Mouse (Mus musculus) kidney, embryonic 15.5 days (tissue): ENCODE results near the gene Fndc10. TPM values are rescaled to one million over a fixed set of nuclear protein-coding genes. Genes with fewer than 3 reads are reported as not detected.
"Not testable (repeated sequence)": the region's sequence is repeated elsewhere in the genome, so short reads cannot be mapped to it uniquely, and the experiment has no call there.

Experiments used
- ATAC-seq: fragments of 200-750 bp; cut with Nextera tagmentation; replicated peaks from 2 replicates; pipeline ENCODE4 v1.8.0; 2017; ENCODE audit warnings: moderate TSS enrichment; ENCODE audit not compliant: low FRiP score
- H3K27ac ChIP-seq: fragments of 300-500 bp; sonication (generic); 2 replicates; pipeline ENCODE4 v1.5.1; 2015; ENCODE audit warnings: mild to moderate bottlenecking, inconsistent platforms
- H3K27me3 ChIP-seq: fragments of 300-500 bp; sonication (generic); 2 replicates; pipeline ENCODE4 v1.6.1; 2015; ENCODE audit warnings: inconsistent platforms
- H3K36me3 ChIP-seq: fragments of 300-500 bp; sonication (generic); 2 replicates; pipeline ENCODE4 v1.6.1; 2015; ENCODE audit warnings: inconsistent platforms
- H3K4me1 ChIP-seq: fragments of 300-500 bp; sonication (generic); 2 replicates; pipeline ENCODE4 v1.6.1; 2015; ENCODE audit warnings: inconsistent platforms
- H3K4me2 ChIP-seq: fragments of 300-500 bp; sonication (generic); 2 replicates; pipeline ENCODE4 v1.6.1; 2015; ENCODE audit warnings: moderate library complexity, mild to moderate bottlenecking, inconsistent platforms
- H3K4me3 ChIP-seq: fragments of 300-500 bp; sonication (generic); replicated peaks from 2 replicates; pipeline ENCODE4 v1.5.1; 2015; ENCODE audit warnings: mild to moderate bottlenecking, inconsistent platforms
- H3K9ac ChIP-seq: fragments of 300-500 bp; sonication (generic); 2 replicates; pipeline ENCODE4 v1.6.1; 2015; ENCODE audit warnings: mild to moderate bottlenecking, inconsistent platforms
- H3K9me3 ChIP-seq: fragments of 300-500 bp; sonication (generic); replicated peaks from 2 replicates; pipeline ENCODE4 v1.6.1; 2016; ENCODE audit warnings: inconsistent platforms
- WGBS: fragments of 180-500 bp; shearing (Covaris S2); methylation state at CpG from one replicate; pipeline ENCODE4 v1.1.7; 2015; ENCODE audit warnings: mixed read lengths; 5-methylcytosine and 5-hydroxymethylcytosine counted together
- polyA plus RNA-seq: library from polyadenylated mRNA; unstranded; fragments of >200 nt; fragmentation: Nextera tagmentation; extraction: Ambion mirVana; gene quantifications from 2 replicates; pipeline ENCODE4 v1.2.1, GENCODE M21; 2015

The Fndc10 gene
- polyA plus RNA-seq, 1 experiment from 2014 or later = 4.9 TPM

GRCm38 (mm10) chr4:155658961-155659360 is 35.2 kb upstream of the Fndc10 start:
- peaks cover 34% of the 10 kb centered on the region for H3K36me3 ChIP-seq
- H3K9me3 ChIP-seq = no peaks in the 10 kb centered on the region
- 92% methylated on average over 9 of the region's 10 CpGs for WGBS
- no peak overlapping the region for H3K9ac ChIP-seq
- no peak overlapping the region for H3K27ac ChIP-seq
- H3K4me3 ChIP-seq = no peak overlapping the region
- H3K27me3 ChIP-seq = peaks cover 24% of the 10 kb centered on the region
- H3K4me1 ChIP-seq = peaks cover 21% of the 10 kb centered on the region
- no peak overlapping the region for H3K4me2 ChIP-seq
- ATAC-seq = no peak

DNA sequence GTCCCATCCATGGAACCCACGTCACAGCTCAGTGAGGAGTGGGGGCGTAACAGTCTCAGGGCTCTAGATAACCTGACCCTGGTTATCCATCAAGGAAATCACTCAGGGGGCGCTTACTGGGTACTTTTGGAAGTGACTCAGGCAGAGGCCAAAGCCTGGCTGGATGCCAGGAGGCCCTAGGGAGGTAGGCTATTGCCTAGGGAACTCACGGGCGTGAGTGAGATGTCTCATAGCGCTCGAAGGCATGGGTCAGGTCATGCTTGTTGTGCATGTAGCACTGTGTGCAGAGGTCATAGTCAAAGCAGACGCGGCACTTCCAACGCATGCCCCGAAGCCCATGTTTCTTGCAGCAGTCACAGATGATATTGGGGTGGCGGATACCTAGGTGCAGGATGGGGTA is 33.5 kb upstream of the Fndc10 start:
- Histone ChIP-seq H3K36me3 (peaks cover 43% of the 10 kb centered on the region), H3K9me3 (no peaks in the 10 kb centered on the region), H3K9ac (no peak overlapping the region), H3K27ac (no peak overlapping the region), H3K4me1 (0 out of 2 replicates have a peak, but pooled peaks cover 5% of the 10 kb centered on the region), H3K4me3 (no peak overlapping the region), H3K27me3 (peaks cover 7% of the 10 kb centered on the region), H3K4me2 (no peak overlapping the region)
- no peak for ATAC-seq
- 69% methylated on average over 12 of the region's 12 CpGs for WGBS

- no peak for ATAC-seq
- Histone ChIP-seq H3K27me3 (no peaks in the 10 kb centered on the region), H3K9ac (no peak overlapping the region), H3K4me3 (no peak overlapping the region), H3K36me3 (peaks cover 20% of the 10 kb centered on the region; the same call in 1 of the 2 replicates), H3K27ac (peak overlapping the region; percentile 7; the same call in 1 of the 2 replicates), H3K4me2 (no peak overlapping the region), H3K9me3 (no peaks in the 10 kb centered on the region), H3K4me1 (peaks cover 11% of the 10 kb centered on the region)
Observed at GRCm38 (mm10) chr4:155666903-155667302, 27.2 kb upstream of the Fndc10 start.

GRCm38 (mm10) chr4:155668689-155669597 is 25.2 kb upstream of the Fndc10 start, which contains the start of gene Mib2:
Mib2 (minus strand) TSS chr4:155669198.
- Histone ChIP-seq H3K4me1 (peaks cover 11% of the 10 kb centered on the region), H3K9ac (peak within 1 kb of the TSS; percentile 77), H3K4me2 (peak within 1 kb of the TSS; percentile 84), H3K4me3 (peak within 1 kb of the TSS; percentile 94), H3K36me3 (peaks cover 20% of the 10 kb centered on the region; the same call in 1 of the 2 replicates), H3K27me3 (no peaks in the 10 kb centered on the region; the same call in 1 of the 2 replicates), H3K9me3 (no peaks in the 10 kb centered on the region), H3K27ac (peak within 1 kb of the TSS; percentile 85)
- ATAC-seq = peak; percentile 99
- WGBS = under 1% methylated on average over 73 of the region's 73 CpGs

DNA sequence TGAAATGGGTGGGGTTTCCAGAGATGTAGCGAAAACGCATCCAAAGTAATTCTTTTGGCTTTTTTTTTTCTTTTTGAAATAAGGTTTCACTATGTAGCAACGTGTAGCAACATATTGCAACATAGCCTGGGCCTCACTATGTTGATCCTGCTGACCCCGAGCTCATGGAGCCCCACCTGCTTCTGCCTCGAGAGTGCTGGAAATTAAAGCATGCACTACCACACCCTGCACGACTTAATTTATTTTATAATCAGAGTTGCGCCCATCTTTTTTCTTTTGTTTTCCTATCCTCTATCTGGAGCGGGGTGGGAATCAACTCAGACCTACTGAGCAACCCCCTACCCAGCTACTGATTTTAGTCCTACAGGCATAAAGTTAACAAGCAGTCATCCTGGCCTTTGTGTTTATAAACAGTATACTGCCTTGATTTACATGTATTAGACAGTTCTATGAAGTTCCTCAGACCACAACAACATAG is 24.5 kb upstream of the Fndc10 start:
- Histone ChIP-seq H3K4me1 (peaks cover 11% of the 10 kb centered on the region), H3K27me3 (no peaks in the 10 kb centered on the region; the same call in 1 of the 2 replicates), H3K36me3 (peaks cover 20% of the 10 kb centered on the region; the same call in 1 of the 2 replicates), H3K9me3 (no peaks in the 10 kb centered on the region), H3K27ac (0 out of 2 replicates have a peak overlapping the region, but pooled peaks have one; percentile 85), H3K4me2 (peak overlapping the region; percentile 84), H3K4me3 (peak overlapping the region; percentile 94), H3K9ac (peak overlapping the region; percentile 77)
- peak; percentile 35 for ATAC-seq
- WGBS = under 1% methylated on average over 8 of the region's 8 CpGs

DNA sequence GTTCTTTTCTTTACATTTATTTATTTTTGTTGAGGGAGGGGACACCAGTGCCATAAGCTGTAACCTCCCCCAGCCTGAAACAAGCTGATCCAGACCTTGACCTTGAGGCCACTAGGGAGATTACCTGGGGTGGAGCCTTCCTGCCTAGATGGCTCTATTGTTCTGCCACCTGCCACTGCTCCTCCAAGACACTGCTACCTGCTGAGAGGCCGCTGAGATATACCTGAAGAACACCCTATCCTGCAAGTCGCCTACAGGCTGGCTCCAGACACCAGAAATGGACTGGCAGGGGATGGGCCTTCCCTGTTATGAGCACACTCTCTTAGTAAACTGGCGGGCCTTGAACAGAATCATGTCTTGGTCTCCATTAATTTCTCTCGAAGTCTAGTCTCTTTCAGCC is 23.9 kb upstream of the Fndc10 start:
- 73% methylated on average over 4 of the region's 4 CpGs for whole genome bisulfite sequencing
- peaks cover 15% of the 10 kb centered on the region; the same call in 1 of the 2 replicates for H3K36me3 ChIP-seq
- not testable (repeated sequence) for H3K9ac ChIP-seq, ATAC-seq, H3K27me3 ChIP-seq, H3K9me3 ChIP-seq, H3K4me2 ChIP-seq, H3K27ac ChIP-seq
- H3K4me1 ChIP-seq = peaks cover 11% of the 10 kb centered on the region
- H3K4me3 ChIP-seq = peak overlapping the region; percentile 94; the same call in 1 of the 2 replicates

DNA sequence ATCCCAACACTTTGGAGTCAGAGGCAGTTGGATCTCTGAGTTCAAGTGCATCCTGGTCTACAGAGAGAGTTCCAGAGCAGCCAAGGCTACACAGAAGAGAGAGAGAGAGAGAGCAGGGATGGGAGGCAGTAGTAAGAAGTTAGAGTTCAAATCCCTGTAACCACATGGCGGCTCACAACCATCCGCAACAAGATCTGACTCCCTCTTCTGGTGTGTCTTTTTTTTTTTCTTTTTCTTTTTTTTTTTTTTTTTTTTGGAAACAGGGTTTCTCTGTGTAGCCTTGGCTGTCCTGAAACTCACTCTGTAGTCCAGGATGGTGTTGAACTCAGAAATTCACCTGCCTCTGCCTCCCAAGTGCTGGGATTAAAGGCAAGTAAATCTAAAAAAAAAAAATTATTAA is 22.1 kb upstream of the Fndc10 start:
- peaks cover 11% of the 10 kb centered on the region for H3K4me1 ChIP-seq
- H3K4me3 ChIP-seq = no peak overlapping the region
- 64% methylated on average over 2 of the region's 2 CpGs for WGBS
- H3K9ac ChIP-seq = no peak overlapping the region
- no peaks in the 10 kb centered on the region for H3K36me3 ChIP-seq
- H3K9me3 ChIP-seq = no peaks in the 10 kb centered on the region
- H3K27ac ChIP-seq = no peak overlapping the region
- ATAC-seq = no peak
- no peak overlapping the region for H3K4me2 ChIP-seq
- H3K27me3 ChIP-seq = no peaks in the 10 kb centered on the region; the same call in 1 of the 2 replicates

DNA sequence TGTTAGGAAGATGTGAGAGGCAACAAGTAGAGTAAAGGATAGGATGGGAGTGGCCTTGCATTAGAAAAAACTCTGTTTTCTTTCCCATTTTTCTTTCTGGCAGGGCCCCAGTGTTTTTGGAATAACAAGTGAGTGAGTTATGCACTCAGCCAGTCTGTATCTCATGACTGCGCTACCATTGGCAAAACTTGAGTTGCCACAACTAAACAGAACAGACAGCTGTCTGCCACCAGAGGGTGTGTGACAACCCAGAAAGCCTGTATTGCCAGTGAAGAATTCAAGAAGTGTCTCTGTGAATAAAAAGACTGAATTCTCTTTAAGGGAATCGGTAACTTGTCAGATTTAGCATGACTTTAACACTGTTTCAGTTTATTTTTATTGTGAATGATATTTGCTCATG is 18.2 kb upstream of the Fndc10 start:
- Histone ChIP-seq H3K27me3 (no peaks in the 10 kb centered on the region; the same call in 1 of the 2 replicates), H3K9ac (no peak overlapping the region), H3K36me3 (no peaks in the 10 kb centered on the region), H3K27ac (no peak overlapping the region), H3K4me2 (no peak overlapping the region), H3K4me1 (no peaks in the 10 kb centered on the region), H3K9me3 (no peaks in the 10 kb centered on the region), H3K4me3 (no peak overlapping the region)
- 86% methylated on average over 2 of the region's 2 CpGs for WGBS
- ATAC-seq = no peak

DNA sequence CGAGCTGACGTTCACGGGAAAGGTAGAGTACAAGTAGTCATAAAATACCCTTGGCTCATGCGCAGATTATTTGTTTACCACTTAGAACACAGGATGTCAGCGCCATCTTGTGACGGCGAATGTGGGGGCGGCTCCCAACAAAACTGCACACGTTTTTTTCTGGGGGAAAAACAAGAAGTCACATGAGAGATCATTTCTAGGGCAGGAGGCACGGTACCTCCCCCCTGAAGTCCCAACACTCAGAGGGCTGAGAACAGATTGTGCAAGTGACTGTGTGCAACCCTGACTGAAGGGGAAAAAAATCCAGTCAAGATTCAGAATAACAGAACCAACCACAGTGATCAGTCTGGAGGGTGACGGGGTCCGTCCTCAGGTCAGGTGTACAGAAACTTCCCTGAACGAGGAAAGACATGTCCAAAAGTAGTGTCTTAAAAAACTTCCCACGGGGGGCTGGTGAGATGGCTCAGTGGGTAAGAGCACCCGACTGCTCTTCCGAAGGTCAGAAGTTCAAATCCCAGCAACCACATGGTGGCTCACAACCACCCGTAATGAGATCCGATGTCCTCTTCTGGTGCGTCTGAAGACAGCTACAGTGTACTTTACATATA is 10.4 kb upstream of the Fndc10 start:
- H3K4me1 ChIP-seq, H3K4me2 ChIP-seq, H3K9me3 ChIP-seq, ATAC-seq, H3K27ac ChIP-seq, H3K9ac ChIP-seq, H3K36me3 ChIP-seq, H3K27me3 ChIP-seq, H3K4me3 ChIP-seq: not testable (repeated sequence)
- 88% methylated on average over 16 of the region's 19 CpGs for WGBS

DNA sequence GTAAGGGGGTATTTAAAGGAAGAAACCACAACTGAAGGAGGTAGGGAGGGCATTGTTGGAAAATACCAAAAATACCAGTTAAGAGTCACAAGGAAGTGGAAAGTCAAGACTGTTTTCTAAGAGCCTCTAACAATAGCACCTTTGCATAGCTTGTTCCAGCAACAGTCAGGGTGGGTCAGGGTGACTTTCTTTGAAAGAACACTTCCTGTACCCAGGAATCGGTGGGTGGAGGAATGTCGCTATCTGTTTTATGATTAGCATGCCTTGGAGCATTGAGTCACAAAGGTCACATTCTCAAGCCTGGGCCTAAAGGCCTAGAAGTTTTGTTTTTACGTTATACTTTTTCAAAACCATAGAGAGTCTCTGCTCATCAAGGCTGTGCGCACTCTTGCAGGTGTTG is 6.4 kb upstream of the Fndc10 start:
- not testable (repeated sequence) for H3K9me3 ChIP-seq, H3K36me3 ChIP-seq, H3K4me3 ChIP-seq, H3K4me1 ChIP-seq, H3K9ac ChIP-seq, ATAC-seq, H3K4me2 ChIP-seq, H3K27me3 ChIP-seq, H3K27ac ChIP-seq
- WGBS = 75% methylated on average over 4 of the region's 4 CpGs

GRCm38 (mm10) chr4:155690571-155691375 is 3.4 kb upstream of the Fndc10 start:
- no peak overlapping the region for H3K27ac ChIP-seq
- no peak for ATAC-seq

More at GRCm38 (mm10) chr4:155690571-155691375, 3.4 kb upstream of the Fndc10 start:
- no peaks in the 10 kb centered on the region for H3K36me3 ChIP-seq
- 85% methylated on average over 12 of the region's 12 CpGs for WGBS
- peaks cover 12% of the 10 kb centered on the region for H3K27me3 ChIP-seq
- H3K9me3 ChIP-seq = no peaks in the 10 kb centered on the region
- peaks cover 17% of the 10 kb centered on the region for H3K4me1 ChIP-seq
- no peak overlapping the region for H3K4me2 ChIP-seq
- H3K4me3 ChIP-seq = no peak overlapping the region
- no peak overlapping the region for H3K9ac ChIP-seq
